Mouse (Mus musculus) heart, adult 9 months (tissue): ENCODE results near the gene Vav2.

ENCODE experiments used
- DNase-seq, 2 experiments: peaks; one replicate each; pipeline ENCODE4 v3.0.0; 2022; ENCODE audit warnings: low spot score in 2 of 2

The Vav2 gene

GRCm38 (mm10) chr2:27321431-27321875 is 105.4 kb downstream of the Vav2 start:
- no peak for DNase-seq

GRCm38 (mm10) chr2:27320820-27321219 is 106.0 kb downstream of the Vav2 start:
- DNase-seq = no peak

GRCm38 (mm10) chr2:27318606-27319005 is 108.2 kb downstream of the Vav2 start:
- DNase-seq = no peak

GRCm38 (mm10) chr2:27318197-27318596 is 108.6 kb downstream of the Vav2 start:
- DNase-seq = no peak

- no peak for DNase-seq
Measured at GRCm38 (mm10) chr2:27316167-27316566, 110.7 kb downstream of the Vav2 start.

- DNase-seq = no peak
Measured at GRCm38 (mm10) chr2:27314269-27314668, 112.6 kb downstream of the Vav2 start.

GRCm38 (mm10) chr2:27312500-27312899 is 114.3 kb downstream of the Vav2 start:
- DNase-seq = no peak

GRCm38 (mm10) chr2:27311606-27312005 is 115.2 kb downstream of the Vav2 start:
- peak in 1 of 2 experiments; percentile 40 for DNase-seq

GRCm38 (mm10) chr2:27310908-27311307 is 115.9 kb downstream of the Vav2 start:
- DNase-seq = peak; percentile 28 to 30

- DNase-seq = no peak
Measured at GRCm38 (mm10) chr2:27310221-27310620, 116.6 kb downstream of the Vav2 start.

GRCm38 (mm10) chr2:27306628-27307027 is 120.2 kb downstream of the Vav2 start:
- no peak for DNase-seq

GRCm38 (mm10) chr2:27304741-27305140 is 122.1 kb downstream of the Vav2 start:
- DNase-seq = peak in 1 of 2 experiments; percentile 33

- no peak for DNase-seq
Measured at GRCm38 (mm10) chr2:27304074-27304473, 122.8 kb downstream of the Vav2 start.

- DNase-seq = no peak
Measured at GRCm38 (mm10) chr2:27301444-27302111, 125.3 kb downstream of the Vav2 start.

- no peak for DNase-seq
Measured at GRCm38 (mm10) chr2:27300725-27301443, 125.9 kb downstream of the Vav2 start.

- no peak for DNase-seq
Measured at GRCm38 (mm10) chr2:27296656-27297406, 130.0 kb downstream of the Vav2 start.

- DNase-seq = no peak
Measured at GRCm38 (mm10) chr2:27294777-27295176, 132.1 kb downstream of the Vav2 start.

- peak; percentile 76 to 84 for DNase-seq
Measured at GRCm38 (mm10) chr2:27289019-27289418, 137.8 kb downstream of the Vav2 start.

- DNase-seq = no peak
Measured at GRCm38 (mm10) chr2:27286971-27287710, 139.7 kb downstream of the Vav2 start.

- no peak for DNase-seq
Measured at GRCm38 (mm10) chr2:27284441-27284840, 142.4 kb downstream of the Vav2 start.

GRCm38 (mm10) chr2:27281771-27282170 is 145.1 kb downstream of the Vav2 start:
- no peak for DNase-seq
